Mouse (Mus musculus): ENCODE data around the gene Angpt4.
A peak's percentile ranks its signal among the peaks of the same experiment; 100 is the strongest.

Gene Angpt4

GRCm38 (mm10) chr2:151915111-151915510 lies 4.1 kb downstream of the Angpt4 start:
- DNase-seq (ENCODE audit: low spot score) = no peak

DNA sequence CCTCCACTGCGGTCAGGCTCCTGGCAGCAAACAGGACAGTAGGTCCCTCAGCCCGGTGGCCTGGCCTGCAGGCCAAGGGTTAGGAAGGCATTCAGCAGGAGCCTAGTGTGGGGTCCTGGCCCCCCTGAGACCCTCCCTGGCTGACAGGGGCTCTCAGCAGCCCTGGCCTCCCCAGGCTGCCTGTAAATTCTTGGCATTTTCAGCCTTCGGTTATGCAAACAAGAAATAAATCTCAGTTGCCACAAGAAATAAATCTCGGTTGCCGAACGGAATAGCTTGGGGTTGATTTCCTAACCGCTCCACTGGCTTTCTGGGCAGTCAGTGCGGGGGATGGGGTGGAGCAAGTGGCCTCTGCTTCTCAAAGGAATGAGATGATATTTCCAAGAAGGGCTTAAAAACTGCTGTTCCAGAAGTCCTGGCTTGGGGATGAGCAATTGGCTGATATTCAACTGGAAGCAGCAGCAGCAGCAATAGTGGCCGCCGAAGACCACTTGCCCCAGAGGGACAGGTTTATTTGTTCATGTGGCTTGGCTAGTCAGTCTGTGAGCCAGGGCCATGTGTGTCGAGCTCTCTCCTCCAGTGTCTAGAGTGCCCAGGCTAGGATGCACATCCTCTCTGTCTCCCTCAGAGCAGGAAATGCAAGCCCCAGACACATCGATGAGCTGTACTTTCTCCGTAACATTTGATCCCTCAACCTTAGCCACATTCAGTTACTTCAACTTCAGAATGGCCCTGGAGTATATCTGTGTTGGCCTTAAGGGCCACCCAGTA lies 5.2 kb downstream of the Angpt4 start:
- DNase-seq (ENCODE audit: low spot score) = peak; percentile 73

DNA sequence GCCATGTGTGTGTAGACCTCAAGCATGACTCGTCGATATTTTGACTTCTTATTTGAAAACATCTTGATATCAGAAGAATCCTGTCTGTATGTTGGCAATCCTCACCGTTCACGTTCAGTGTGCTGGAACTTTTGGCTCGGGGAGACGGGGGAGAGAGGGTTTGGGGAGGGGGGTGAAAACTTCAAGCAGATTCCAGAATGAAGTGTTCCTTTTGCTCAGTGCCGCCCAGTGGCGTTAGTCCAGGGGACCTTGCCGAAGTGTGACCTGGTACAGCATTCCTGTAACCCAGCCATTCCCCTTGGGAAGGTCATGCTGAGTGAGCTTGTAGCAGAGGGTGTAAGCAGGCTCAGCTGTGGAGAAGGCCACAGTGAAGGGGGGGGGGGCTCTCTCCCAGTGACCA lies 8.1 kb downstream of the Angpt4 start:
- DNase-seq (ENCODE audit: low spot score) = no peak

- no peak for DNase-seq (ENCODE audit: low spot score)
These were observed 10.1 kb downstream of the Angpt4 start for GRCm38 (mm10) chr2:151921068-151921467.

DNA sequence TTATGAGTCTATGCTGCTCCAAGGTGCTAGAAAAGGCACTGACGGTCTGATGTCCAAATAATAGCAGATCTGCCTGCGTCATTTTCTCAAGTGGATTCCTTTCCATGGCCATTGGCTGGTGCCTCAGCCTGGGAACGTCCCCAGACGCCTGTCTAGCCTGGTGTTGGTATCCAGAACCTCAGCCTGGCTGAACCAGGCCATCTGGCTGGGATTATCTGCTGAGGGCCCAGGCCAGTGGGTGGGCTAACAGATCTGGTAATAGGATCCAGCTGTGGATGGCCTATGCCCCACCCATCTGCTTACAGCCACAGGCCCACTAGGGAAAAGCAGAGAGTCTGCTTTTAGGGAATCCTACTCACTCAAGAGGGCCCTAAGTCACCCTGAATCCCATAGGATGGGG lies 10.6 kb downstream of the Angpt4 start:
- peak; percentile 65 for DNase-seq (ENCODE audit: low spot score)

DNA sequence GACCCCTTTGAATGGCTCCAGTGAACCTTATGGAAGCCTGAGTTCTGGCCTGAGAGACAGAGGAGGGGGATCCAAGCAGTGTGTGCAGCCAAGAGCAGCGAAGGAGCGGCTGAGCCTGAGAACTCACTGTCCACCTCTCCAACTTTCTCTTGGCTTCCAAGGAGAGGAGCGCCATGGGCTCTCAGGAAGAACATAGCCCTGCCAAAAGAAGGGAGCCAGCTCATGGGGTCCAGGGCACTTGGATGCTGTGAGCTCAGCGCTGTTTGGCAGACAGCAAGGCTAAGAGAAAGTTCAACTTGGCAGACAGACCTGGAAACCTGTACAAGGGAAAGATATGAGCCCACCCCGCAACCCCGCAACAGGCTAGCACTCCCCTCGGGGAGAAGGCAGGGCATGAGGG lies 13.3 kb downstream of the Angpt4 start:
- DNase-seq (ENCODE audit: low spot score) = no peak

DNA sequence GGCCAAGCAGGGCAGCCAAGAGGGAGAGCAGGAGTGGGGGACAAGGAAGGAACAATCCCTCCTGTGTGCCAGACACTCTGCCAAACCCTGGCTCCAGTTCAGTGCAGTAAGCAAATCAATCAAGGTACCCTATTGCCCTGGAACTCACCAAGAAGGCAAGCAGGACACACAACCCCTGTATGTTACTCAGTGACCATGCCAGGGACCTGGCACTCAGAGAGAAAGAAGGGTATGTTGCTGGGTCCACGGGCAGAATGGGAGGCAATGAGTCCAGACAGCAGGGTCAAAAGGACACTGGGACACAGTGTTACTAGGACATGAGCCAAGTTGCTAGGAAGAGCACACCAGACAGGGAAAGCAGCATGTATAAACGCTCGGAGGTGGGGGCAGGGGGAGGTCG lies 14.7 kb downstream of the Angpt4 start:
- no peak for DNase-seq (ENCODE audit: low spot score)

DNA sequence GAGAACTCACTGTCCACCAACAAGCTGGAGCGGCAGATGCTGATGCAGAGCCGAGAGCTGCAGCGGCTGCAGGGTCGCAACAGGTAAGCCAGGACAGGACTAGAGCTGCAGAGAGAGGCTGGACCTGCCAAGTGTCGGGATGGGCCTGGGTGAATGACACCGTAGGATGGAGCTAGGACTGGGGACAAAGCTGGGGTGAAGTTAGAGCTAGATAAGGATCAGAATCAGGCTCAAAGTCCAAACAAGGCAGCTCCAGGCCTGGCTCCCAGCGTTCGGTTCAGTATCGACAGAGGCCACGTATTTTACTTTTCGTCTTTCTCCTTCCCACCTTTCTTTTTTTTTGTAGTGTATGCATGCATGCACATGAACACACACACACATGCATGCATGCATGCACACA lies 16.1 kb downstream of the Angpt4 start:
- no peak for DNase-seq (ENCODE audit: low spot score)

GRCm38 (mm10) chr2:151930389-151931074 lies 19.5 kb downstream of the Angpt4 start:
- DNase-seq (ENCODE audit: low spot score) = peak; percentile 89

DNA sequence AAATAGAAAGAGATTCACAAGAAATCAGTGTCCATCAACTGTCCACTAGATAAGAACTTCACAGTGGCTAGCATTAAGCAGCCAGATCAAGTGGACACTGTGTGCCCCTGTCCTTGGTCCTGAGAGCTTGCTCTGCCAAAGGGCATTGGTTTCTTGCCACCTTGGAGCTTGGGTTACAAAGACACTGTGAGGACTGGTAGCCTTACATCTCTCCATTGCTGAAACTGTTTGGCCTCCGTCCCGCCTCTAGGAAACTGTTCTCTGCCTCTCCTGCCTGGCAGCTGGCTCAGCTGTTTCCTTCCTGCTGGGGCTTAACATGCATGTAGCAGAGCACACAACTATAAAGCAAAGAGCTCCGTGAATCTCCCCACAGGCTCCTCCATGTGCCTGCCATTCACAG lies 26.9 kb downstream of the Angpt4 start:
- DNase-seq (ENCODE audit: low spot score) = no peak

GRCm38 (mm10) chr2:151938780-151939200 lies 27.8 kb downstream of the Angpt4 start:
- DNase-seq (ENCODE audit: low spot score) = peak; percentile 70

GRCm38 (mm10) chr2:151939651-151940420 lies 28.8 kb downstream of the Angpt4 start:
- DNase-seq (ENCODE audit: low spot score) = no peak

DNA sequence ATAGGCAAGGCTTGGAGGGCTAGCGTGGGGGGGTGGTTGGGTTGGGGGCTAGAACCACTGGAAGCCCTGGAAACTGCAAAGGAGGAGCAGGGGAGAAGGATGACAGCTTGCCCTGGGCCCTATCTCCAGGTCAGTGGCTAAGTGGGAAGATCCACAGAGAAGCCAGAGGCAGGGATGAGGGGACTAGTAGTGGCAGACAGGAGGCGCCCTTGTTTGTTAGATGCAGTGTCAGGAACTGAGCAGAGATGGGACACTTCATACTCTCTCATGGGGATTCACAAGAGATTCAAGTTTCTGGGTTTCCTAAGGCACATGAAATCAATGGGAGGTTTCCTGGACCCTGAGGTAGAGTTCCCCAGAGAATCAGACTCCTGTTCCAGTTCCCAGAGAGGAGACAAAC lies 30.3 kb downstream of the Angpt4 start:
- DNase-seq (ENCODE audit: low spot score) = peak; percentile 53

- no peak for DNase-seq (ENCODE audit: low spot score)
These were observed 33.1 kb downstream of the Angpt4 start for GRCm38 (mm10) chr2:151944106-151944505.

- no peak for DNase-seq (ENCODE audit: low spot score)
These were observed 36.6 kb downstream of the Angpt4 start for GRCm38 (mm10) chr2:151947617-151948016.

DNA sequence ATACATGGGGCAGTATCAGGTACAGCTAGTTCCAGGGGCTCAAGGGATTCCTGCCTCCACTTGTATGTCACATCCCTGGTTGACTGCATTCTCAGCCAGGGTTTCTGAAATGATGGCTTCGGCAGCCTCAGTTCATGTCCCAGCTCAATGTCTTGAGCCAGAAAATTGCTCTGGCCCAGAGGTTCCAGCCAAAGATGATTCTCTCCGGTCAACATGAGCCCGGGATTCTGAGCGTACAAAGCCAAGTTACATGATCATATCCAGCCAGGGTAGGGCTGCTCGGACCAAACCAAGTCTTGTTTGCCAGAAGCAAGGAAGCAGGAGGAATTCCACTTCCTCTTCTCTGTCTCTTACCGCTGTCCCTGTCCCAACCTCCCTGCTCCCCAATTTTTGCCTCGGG lies 37.3 kb downstream of the Angpt4 start:
- DNase-seq (ENCODE audit: low spot score) = no peak

DNA sequence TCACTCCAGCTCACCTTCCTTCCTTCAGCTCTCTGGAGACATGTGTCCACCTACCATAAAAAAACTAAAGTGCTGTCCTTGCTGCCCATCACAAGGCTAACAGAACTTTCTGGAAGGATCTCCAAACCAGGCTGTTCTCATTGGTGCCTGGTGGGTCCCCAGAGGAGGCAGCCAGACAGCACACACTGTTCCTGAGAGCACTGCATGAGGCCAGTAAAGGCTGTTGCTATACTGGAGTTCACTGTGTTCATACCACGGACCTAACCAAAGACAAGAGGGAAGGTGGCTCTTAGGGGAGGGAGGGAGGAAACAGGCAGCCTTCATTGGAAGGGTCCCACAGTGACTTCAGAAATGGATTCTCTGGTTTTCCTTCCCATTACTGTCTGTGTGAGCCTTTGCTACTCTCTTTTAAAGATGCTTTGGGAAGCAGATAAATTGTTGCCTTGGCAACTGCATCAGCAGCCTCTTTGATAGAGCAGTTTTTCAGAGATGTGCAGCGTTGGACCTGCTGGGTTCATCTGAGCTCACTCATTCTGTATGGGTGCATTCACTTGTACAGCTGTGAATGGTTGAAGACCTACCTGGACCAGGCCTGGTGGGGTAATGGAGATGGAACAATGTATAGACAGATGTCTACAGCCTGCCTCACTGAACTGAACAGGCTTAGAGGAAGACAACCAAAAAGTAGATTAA lies 38.2 kb downstream of the Angpt4 start:
- DNase-seq (ENCODE audit: low spot score) = no peak

DNA sequence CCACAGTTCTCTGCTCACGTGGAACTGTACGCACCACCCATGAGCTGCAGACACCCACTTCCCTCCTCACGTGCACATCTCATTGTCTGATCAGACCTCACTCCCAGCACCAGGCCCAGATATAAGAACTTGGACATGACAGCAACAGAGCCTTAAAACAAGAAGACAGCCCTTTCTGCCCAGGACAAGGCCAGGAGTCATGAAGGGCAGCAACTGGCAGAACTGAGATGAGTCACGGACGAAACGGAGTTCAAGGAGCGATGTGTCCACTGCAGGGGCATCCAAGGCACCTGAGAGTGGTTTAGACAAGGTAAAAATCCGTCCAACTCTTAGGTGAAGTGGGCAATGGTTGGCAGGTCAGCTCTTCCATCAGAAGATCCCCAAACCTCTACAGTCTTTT lies 42.7 kb downstream of the Angpt4 start:
- no peak for DNase-seq (ENCODE audit: low spot score)

GRCm38 (mm10) chr2:151956500-151957137 lies 45.6 kb downstream of the Angpt4 start:
- DNase-seq (ENCODE audit: low spot score) = no peak

- no peak for DNase-seq (ENCODE audit: low spot score)
These were observed 48.3 kb downstream of the Angpt4 start for GRCm38 (mm10) chr2:151959274-151959673.

GRCm38 (mm10) chr2:151961284-151962196 lies 50.5 kb downstream of the Angpt4 start:
- no peak for DNase-seq (ENCODE audit: low spot score)

Data from urinary bladder, postnatal 14 days (tissue).